Mouse (Mus musculus) C2C12 (cell line): ENCODE results near the gene Rplp0.

Experiments
- CEBPB ChIP-seq: IDR thresholded peaks from one replicate; pipeline ENCODE4 v1.6.1; 2011; ENCODE audit warnings: low read depth, mild to moderate bottlenecking, control low read depth, moderate library complexity
- CTCF ChIP-seq: IDR thresholded peaks from one replicate; pipeline ENCODE4 v1.5.1; 2011; ENCODE audit not compliant: control insufficient read depth, insufficient read depth, insufficient read length
- FOSL1 ChIP-seq: IDR thresholded peaks from one replicate; pipeline ENCODE4 v1.8.0; 2011; ENCODE audit warnings: mild to moderate bottlenecking, low read length; ENCODE audit not compliant: poor library complexity, insufficient read depth, severe bottlenecking
- MAX ChIP-seq: IDR thresholded peaks from one replicate; pipeline ENCODE4 v1.6.1; 2011; ENCODE audit warnings: mild to moderate bottlenecking, control low read depth
- MYOD1 ChIP-seq: IDR thresholded peaks from one replicate; pipeline ENCODE4 v1.6.1; 2011; ENCODE audit warnings: low read depth; ENCODE audit not compliant: control insufficient read depth, insufficient read length
- MYOG ChIP-seq: IDR thresholded peaks from one replicate; pipeline ENCODE4 v1.6.1; 2011; ENCODE audit not compliant: control insufficient read depth, insufficient read length; ENCODE audit errors: extremely low read depth
- USF1 ChIP-seq: IDR thresholded peaks from one replicate; pipeline ENCODE4 v1.6.1; 2011; ENCODE audit warnings: low read depth, mild to moderate bottlenecking, control low read depth, moderate library complexity

- no peak for TF ChIP-seq CTCF
- TF ChIP-seq MYOD1 = no peak
- TF ChIP-seq MAX = no peak
- no peak for TF ChIP-seq MYOG
- no peak for TF ChIP-seq USF1
- TF ChIP-seq CEBPB = no peak
- TF ChIP-seq FOSL1 = no peak
These were observed 28.8 kb upstream of the Rplp0 start for GRCm38 (mm10) chr5:115530447-115530809.
